Mouse (Mus musculus) lung, adult 18-20 months (tissue): ENCODE measurements around the gene St8sia1.

Source experiments
- DNase-seq, 2 experiments: peaks; one replicate each; pipeline ENCODE4 v3.0.0; 2022; ENCODE audit warnings: mixed read lengths in 2 of 2

The St8sia1 gene

DNA sequence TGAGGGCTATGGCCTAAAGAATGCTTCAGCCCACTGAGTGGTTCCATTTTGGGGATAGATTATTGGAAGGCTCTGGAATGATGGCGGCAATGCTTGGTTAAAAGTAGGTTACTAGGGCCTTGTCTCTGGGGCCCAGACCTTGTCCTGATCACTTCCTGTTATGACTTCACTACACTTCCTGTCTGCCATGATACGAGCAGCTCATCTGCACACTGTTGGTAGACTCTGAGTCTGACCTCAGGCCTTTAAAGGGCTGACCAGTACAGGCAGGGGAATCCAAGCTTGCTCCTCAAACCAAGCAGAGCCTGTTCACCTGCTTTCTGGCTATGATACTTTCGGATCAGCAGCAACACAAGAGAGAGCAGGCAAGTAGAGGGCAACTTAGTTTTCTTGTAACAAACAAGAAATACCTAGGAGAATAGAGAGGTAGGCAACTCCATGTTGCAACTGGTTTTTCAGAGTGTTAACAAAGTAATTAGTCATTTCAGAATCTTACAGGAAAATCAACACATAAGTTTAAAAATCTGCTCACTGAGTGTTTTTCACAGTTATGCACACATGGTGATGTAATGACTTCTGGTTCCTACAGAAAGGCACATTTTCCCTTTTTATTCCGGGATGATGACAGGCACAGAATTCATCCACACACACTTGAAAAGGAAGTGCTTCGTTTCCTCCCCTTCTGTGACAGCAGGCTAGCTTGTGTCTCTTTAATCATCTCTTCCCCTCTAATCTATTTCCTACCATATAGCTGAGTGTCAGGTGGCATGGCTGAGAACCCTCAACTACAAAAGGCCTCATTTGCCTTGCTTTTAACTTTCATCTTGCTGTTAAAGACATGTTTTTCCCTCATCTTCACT lies 55.1 kb downstream of the St8sia1 start:
- no peak for DNase-seq

DNA sequence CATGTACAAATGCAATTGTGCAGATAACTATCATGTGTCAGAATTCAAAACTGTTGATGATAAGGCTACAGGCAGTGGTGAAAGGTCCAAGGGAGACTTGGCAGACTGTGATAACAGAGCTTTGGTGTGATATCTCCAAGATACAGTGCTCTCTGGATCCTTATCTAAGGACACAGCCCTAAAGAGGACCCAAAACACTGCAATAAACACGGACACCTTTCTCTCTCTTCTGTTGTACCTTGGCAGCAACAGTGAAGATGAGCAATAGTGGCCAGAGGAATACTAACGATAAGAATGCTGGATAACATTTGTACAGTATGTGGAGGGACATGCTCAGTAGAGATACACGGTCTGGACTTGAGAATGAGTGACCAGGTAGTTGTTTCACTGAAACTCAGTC lies 55.8 kb downstream of the St8sia1 start:
- no peak for DNase-seq

DNA sequence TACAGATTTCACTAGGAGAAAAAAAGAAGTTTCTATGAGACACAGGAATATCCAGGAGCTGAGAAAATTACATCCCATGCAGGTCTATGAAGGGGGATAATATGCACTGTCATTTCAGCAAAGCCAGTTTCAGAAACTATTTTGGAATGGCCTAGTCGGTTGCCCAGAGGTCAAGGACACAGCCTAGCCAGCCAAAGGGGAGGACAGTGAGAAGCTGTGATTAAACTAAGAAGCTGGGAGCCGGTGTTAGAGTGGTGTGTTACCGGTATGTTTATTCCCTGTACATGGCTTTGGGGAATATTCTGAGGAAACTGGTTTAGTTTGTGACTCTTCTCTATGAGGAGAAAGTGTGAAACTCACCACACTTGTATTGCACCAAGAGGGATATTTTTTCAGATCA lies 68.9 kb downstream of the St8sia1 start:
- no peak for DNase-seq

DNA sequence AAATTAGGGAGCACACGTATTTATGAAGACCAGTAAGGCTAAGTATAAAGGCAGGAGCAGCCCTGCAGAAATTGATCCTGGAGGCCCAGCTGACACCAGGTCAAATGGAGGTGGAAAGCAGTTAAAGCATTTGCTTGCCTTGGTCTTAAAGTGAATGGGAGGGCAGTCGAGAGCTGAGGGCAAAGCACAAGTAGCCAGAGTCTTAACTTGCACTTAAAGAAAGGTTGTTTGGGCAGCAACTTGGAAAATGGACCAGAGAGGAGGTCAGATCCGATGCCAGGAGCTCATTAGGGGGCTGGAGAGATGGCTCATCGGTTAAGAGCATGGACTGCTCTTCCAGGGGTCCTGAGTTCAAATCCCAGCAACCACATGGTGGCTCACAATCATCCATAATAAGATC lies 70.5 kb downstream of the St8sia1 start:
- no peak for DNase-seq

DNA sequence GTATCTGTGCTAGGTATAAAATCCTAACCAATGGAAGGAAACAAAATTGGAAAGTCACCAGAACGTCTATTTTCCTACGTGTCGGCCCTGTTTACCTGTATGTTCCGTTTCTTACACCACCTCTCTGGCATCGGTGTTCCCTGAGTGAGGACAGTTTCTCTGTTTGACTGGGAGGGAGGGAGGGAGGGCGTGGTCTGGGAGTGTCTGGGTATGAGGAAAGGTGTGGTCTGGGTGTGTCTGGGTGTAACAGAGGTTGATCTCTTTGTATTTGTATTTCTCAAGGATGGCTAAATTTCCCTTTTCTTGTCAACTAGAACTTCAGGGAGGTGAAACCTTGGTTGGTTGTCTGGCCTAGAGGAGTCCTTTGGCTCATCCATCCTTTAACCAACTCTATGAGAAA lies 73.9 kb downstream of the St8sia1 start:
- no peak for DNase-seq

DNA sequence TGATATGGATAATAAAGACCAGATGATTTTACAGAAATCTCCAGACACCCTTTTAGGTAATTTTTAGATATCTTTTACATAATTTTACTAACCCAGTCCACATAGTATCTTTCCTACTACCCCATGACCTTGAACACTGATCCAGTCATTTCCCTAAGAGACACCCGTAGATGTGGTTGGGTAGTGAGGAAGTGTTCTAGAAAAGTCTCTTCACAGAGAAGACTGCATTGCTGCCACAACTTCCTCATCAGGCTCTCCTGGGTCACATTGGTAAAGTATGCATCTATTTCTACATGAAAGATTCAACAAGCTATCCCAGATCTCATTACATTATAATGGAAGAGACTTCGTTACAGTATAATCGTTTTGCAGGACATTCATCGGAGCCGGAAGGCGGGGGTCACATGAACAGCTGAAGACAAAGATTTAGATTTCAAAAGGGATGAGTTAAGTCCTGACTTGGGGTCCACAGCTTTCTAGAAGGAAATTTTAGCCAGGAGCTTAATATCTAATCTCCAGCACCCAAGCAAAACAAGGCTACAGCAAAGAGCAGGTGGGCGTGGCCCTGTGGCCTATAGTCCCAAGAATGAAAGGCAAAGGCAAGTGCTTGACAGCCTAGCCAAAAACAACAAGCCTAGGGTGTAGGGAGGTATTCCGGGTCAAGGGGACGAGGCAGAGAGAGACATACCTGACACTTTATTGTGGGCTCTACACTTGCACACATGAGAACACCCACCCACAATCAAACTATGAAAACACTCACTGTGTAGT lies 75.1 kb downstream of the St8sia1 start:
- no peak for DNase-seq

DNA sequence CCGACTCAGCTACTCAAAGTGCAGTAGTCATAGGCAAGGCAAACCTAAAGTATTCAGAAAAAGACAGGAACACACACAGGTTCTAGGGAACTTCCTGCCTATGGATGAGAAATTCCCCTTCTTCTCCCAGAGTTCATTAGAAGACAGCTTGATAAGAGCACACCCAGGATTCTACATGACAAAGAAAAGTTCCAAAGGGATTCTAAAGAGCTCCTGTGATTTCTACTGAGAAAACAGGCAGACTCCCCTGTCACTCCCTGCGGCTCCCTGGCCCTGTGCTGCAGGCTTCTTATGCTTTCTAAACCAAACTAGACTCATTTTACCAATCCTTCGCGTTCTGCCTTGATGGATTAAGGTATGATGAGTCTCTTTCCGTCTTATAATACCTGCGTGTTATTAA lies 75.9 kb downstream of the St8sia1 start:
- DNase-seq: no peak

DNA sequence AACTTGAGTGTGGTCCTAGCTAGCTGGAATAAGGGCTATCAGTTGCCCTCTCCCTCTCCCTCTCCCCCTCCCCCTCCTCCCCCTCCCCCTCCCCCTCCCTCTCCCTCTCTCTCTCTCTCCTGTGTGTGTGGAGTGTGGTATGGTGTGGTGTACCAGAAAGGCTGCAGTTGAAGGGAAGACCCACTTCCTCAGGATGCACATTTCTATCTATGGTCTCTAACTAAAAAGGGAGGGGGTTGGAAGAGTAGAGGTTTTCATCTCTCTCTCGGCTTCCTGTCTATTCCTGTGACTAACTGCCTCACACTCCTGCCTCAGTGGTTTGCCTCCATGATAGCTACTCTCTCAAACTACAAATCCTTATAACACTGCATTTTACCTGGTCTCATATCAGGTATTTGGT lies 76.9 kb downstream of the St8sia1 start:
- no peak for DNase-seq

DNA sequence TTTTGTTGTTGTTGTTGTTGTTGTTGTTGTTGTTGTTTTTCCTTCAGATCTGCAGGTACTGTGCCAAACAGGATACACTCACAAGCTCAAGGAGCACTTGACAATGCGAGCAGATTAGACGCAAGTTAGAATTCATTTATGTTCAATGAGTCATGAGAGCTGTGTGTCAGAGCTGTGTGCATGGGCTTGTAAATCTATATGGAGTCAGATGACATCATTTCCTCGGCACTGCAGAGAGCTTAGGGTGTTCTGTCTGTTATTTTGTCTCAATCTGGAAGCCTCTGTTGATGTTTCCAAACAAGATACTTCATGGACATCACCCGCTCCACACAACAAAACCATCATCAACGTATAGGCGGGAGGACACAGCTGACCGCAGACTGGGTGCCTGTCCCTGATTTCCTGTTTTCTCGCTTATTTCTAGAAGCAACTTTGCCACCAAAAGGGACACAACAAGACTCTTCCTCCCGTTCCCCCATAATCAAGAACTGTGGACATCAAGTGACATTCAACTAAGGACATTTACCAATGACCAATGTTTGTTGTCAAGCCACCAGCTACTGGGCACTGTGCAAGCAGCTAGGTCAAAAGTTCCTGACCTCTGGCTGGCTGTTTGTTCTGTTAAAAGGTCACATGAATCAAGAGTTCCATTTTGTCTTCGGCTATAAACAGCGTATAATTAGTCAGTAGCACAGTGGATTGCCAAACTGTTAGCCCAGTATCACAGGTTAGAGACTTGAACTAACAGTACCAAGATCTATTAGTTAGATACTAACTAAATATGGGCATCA lies 78.7 kb downstream of the St8sia1 start:
- DNase-seq: no peak

DNA sequence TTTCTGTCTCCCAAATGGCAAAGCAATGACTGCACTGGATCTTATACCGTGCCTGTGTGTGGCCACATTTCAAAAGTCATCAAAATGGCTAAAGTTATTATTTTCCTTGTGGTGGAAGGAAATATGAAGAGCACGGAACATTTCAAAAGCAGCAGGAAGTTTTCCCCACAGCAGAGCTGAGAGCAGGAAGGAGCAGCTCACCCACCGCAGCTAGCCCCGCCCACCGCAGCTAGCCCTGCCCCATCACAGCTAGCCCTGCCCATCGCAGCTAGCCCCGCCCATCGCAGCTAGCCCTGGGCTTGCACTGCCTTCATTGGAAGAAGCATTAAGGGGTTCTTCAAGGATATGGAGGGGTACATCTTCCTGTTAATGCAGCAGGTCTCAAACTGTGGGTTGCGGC lies 80.1 kb downstream of the St8sia1 start:
- no peak for DNase-seq

DNA sequence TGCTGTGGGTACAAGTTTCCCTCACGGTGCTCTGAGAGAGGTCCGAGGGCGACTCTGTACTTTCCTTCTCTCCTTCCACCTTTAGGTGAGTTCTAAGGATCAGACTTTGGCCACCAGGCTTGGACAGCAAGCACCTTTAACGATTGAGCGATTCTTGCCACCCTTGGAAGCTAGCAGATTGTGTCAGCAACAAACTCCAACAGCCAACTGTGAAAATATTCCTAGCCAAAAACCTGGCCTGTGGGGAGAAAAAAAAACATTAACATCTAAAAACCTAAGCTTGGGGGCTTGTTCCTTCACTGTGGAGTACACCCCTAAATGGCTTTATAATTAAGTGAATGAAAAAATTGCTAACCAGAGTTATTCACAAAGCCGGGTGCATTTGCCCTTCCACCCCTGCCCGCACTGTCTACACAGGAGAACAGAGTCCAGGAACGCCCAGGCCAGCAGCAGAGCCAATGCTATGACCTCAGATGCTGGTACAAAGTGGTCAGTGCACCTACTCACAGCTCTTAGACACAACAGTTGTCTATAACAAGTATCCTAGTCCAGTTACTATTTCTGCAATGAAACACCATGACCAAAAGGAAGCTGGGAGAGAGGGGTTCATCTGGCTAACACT lies 83.3 kb downstream of the St8sia1 start:
- no peak for DNase-seq

DNA sequence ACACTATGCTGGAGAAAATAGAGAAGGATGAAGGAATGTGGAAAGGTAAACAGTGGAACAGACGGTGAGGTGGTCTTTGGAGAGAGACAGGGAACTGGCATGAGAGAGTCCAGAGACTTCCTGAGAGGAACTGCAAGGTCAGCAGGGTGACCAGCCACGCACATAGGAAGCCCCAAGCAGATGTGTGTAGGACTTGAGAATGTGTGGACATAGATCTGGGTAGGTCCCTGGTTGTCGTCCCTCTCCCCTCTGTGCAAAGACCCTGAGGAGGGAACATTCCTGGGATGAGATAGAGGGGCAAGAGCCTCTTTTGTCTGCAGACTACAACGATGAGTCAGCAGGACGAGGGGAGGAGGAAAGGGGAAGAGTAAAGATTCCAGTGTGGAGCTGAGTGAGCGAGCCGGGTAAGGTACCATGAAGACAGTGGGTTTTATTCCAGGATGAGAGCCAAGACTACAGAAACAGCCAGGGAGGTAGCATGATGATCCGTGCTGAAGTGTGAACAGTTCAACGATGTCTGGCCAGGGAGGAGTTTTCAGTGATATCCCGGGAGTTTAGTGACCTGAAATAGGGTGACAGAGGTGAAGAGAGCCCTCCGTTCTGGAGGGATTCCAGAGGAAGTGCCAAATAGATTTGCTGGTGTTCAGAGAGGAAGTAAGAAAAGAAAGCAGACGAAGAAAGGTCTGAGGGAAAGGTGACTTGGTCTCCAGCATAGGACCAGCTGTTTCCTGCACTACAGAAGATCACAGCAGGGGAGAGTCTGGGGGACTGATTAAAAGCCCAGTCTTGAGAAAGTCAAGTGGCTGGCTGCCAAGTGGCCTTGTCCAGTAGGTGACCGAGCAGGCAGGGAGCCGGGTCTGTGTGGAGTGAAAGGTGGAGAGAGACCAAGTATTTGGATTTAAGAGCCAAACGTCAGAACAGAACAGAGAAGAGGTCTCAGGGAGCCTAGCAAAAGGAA lies 85.2 kb downstream of the St8sia1 start:
- DNase-seq: no peak

DNA sequence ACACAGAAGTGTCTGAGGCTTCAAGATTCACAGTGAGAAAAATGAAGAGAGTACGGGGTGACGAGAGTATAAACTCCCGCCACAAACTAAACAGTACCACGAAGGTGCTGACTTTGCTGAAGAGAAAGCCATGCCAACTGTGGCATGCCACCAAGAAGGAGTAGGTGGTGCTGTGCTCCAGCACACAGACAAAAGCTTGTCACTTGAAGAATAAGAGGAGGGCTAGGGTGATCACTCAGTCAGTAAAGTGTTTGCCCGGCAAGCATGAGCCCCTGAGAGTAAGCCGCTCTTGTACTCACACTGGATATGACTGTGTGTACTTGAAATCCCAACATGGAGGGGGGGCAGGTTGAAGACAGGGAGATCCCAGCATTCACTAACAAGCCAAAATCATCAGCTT lies 87.0 kb downstream of the St8sia1 start:
- DNase-seq: no peak

DNA sequence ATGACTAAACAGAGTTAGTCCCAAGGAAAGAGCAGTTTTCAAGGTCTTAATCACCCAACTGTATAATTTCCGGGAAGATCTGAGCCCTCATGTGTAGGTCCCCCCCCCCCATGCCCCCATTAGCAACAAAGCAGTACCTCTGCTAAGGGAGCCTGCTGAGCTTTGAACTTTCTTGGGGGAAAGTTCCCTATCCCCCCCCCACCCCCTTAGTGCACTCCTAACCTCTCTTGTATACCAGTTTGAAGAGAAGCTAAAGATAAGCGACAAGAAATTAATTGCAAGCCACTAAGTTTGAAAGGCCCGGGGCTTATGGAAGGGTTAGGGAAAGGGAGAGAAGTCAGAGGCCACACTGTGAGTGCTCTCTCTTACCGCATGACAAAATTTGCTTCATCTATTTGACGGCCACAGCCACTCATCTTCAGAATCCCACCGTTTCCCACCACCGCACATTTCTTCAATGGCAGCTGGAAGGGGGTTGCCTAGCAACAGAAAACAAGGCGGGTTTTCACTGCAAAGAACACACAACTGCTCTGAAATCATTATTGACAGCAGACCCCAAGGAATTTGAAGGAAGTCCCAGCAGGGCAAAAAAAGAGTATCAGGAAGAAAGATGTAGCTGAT lies 87.9 kb downstream of the St8sia1 start:
- no peak for DNase-seq

DNA sequence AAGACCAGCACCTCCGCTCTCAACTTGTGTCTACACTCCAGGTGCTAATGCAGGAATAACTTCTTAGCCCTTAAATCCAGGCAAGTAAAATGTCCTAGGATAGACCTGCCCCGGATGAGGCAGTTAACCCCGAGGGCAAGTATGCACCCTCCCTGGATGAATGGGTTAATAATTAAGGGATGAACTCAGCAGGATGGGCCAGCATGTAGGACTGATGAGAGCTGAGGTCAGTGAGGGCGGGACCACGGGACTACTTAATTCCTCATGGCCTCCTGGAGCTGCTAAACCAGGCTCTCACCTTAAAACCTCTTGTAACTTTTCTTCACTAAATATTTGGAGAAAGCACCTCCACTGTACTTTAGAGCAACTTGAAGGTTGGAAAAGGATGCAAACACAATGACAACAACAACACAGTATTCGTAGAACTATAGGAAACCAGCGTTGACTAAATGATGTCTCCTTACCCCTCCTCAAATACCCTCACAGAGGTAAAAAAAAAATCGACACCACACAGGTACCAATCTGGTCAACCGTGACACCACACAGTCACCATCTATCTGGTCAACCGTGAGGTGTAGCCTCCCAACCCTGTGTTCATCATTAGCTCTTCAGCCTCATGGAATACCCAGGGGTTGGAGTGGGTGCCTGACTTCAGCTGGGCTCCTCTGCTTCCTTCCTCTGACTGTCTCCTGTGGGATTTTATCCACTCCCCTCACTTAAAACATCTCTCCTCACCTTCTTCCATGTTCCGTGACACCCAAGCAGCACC lies 90.3 kb downstream of the St8sia1 start:
- no peak for DNase-seq

DNA sequence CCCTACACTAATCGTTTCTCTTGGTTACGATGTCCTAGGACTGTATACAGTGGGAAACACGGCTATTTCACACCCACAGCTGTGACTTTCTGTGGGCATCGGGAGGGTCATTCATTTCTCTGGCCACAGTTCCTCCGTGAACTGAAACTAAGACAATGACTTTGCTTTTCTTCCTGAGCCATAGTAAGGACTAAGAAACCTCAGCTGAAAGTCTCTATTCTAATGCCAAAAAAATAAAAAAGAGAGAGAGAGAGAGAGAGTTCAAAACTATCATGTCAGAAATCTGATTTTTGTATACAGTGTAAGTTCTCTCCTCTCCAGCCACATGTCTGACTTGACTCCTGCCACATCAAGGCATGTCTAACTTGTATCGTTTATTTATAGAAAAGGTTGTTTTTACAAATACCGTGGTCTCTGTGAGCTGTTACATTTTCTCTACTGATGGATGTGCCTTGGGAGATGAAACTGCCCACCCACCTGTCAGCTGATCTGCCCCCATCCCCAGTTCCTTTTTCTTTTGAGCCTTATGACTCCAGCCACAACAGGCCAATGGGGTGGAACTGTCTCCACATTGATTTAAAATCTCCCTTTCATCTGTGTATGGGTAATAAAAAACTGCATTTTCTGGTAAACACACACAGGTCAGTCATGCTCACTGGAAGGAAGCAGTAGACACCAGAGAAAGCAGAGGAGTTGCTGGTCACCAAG lies 94.4 kb downstream of the St8sia1 start:
- DNase-seq: no peak

DNA sequence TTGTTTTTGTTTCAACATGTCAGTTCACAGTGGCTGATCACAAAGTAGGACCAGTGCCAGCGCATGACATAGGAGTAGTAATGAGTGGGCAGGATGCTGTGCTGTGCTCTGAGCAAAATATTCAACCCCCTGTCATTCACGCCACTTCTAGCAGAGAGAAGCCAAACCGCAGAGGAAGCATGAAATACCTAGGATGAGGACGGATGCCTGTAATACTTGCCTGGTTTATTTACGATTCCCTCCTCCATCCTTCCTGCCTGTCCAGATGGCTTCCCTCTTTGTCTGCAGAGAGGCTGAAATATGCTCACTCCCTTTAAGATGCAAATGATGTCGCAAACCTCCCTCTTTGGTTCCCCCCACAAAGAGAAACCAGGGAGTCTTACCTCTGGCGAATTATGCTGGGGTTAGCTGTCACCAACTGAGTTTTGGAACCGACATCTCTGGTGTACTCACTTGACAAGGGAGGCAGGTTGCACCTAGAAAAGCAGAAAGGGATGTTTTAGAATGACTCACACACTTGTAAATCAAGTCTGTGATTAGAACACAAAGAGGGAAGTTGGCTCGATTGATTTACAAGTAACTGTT lies 96.7 kb downstream of the St8sia1 start:
- DNase-seq: no peak

DNA sequence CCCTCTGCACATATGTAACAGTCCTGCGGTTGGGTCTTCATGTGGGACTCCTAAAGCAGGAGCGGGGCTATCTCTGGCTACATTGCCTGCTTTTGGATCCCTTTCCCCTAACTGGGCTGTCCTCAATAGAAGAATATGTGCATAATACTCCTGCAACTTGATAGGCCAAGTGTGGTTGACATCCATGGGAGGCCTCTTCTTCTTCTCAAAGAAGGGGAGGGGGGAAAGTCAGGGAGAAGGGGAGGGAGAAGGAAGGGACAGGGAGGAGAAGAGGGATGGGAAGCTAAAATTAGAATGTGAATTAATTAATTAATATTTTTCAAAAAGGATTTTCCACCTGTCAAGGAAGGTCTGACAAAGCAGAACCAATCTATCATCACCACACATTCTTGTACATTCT lies 97.2 kb downstream of the St8sia1 start:
- DNase-seq: no peak

DNA sequence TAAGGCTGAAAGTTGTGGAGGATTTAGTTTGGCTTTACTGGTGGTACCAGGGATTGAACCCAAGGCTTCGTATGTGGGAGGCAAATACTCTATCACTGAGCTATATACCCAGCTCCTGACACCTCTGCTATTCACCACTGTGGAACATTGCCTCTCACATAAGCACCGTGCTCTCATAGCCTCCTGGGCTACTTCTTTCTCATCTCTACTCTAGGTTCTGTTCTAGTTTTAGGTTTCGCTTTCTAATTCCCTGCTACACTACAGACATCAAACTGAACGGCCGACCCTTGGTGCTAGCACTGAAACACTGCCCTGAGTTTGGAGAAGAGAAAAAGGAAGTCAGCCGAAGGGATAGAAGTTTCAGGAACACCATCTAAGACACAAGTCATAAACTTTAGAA lies 99.1 kb downstream of the St8sia1 start:
- no peak for DNase-seq
